Mouse (Mus musculus): ENCODE measurements around the gene 1700015F17Rik.

DNA sequence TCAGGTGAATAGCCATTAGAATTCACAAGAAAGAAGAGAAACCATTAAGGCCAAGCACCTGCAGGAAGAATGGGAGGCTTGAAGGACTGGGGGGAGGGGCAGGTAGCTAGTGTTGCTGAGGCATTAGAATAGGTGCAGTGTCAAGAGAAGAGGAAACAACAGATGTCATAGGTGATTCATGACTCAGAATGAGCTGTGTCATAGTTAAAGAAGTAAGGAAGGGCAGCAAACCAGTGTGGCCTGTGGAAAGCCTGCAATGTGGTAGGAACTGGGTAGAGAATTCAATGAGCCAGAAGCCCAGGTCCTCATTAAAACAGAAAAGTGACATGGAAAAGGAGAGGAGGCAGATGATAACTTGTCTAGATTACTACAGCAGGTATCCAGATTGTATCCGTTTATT is 13.7 kb downstream of the 1700015F17Rik start:
- TF ChIP-seq CTCF (IDR thresholded peaks at IDR 0.05; ENCODE audit: control insufficient read depth, insufficient read depth, insufficient read length), result no peak
- TF ChIP-seq CEBPB (IDR thresholded peaks at IDR 0.05; ENCODE audit: low read depth), result no peak
